Mouse (Mus musculus): Measurements from ENCODE around the gene Sypl. TPM values are rescaled to one million over a fixed set of nuclear protein-coding genes. Genes with fewer than 3 reads are reported as not detected.

The Sypl gene
- total and polyA plus RNA-seq, 3 experiments: 13.3 to 110 (median 52.8) TPM

GRCm38 (mm10) chr12:32986284-32986683, 32.6 kb downstream of the Sypl start:
- no peak for TF ChIP-seq ZNF384 (IDR thresholded peaks at IDR 0.05; ENCODE audit: low read depth, low read length)
- TF ChIP-seq MEF2A (IDR thresholded peaks at IDR 0.05; ENCODE audit: extremely low read depth, insufficient replicate concordance, low read depth, low read length, poor library complexity, severe bottlenecking): no peak
- no peak for TF ChIP-seq TBP (IDR thresholded peaks at IDR 0.05; ENCODE audit: low read depth, low read length)
- TF ChIP-seq KAT2A (conservative IDR thresholded peaks at IDR 0.05; ENCODE audit: low read depth, low read length): no peak
- TF ChIP-seq GATA1 (IDR thresholded peaks at IDR 0.05; ENCODE audit: low read depth, low read length): no peak
- TF ChIP-seq EP300 (IDR thresholded peaks at IDR 0.05; ENCODE audit: low read depth in 1 of 2, low read length in 2 of 2): no peak
- no peak for TF ChIP-seq CTCF (IDR thresholded peaks at IDR 0.05 in 2 of 3, conservative IDR thresholded peaks at IDR 0.05 in 1 of 3; ENCODE audit: control insufficient read depth in 1 of 3, insufficient read depth in 1 of 3, low read depth in 2 of 3, low read length in 3 of 3, poor library complexity in 1 of 3, severe bottlenecking in 1 of 3)
- TF ChIP-seq CHD2 (IDR thresholded peaks at IDR 0.05; ENCODE audit: low read length): no peak
- no peak for TF ChIP-seq MAX (IDR thresholded peaks at IDR 0.05; ENCODE audit: low read length)
- TF ChIP-seq HCFC1 (IDR thresholded peaks at IDR 0.05; ENCODE audit: low read depth, low read length): no peak
- TF ChIP-seq MAZ (IDR thresholded peaks at IDR 0.05; ENCODE audit: low read depth, low read length): no peak
- no peak for TF ChIP-seq ETS1 (IDR thresholded peaks at IDR 0.05; ENCODE audit: low read depth, low read length)
- no peak for TF ChIP-seq CHD1 (IDR thresholded peaks at IDR 0.05; ENCODE audit: low read depth, low read length)
- no peak for TF ChIP-seq USF1 (IDR thresholded peaks at IDR 0.05; ENCODE audit: low read depth, low read length)
- no peak for TF ChIP-seq UBTF (IDR thresholded peaks at IDR 0.05; ENCODE audit: borderline replicate concordance, insufficient read depth, low read depth, low read length)
- no peak for TF ChIP-seq JUND (IDR thresholded peaks at IDR 0.05; ENCODE audit: low read depth, low read length)
- TF ChIP-seq MXI1 (IDR thresholded peaks at IDR 0.05; ENCODE audit: low read depth, low read length): no peak
- no peak for TF ChIP-seq SMC3 (IDR thresholded peaks at IDR 0.05; ENCODE audit: low read depth, low read length)
- TF ChIP-seq ZKSCAN1 (IDR thresholded peaks at IDR 0.05; ENCODE audit: low read depth, low read length): no peak
- TF ChIP-seq NRF1 (IDR thresholded peaks at IDR 0.05; ENCODE audit: insufficient read depth, low read depth, low read length, poor library complexity, severe bottlenecking): no peak
- no peaks in the 10 kb centered on the region for H3K4me1 ChIP-seq (ENCODE audit: control insufficient read depth in 1 of 2, insufficient read depth in 2 of 2, low read length in 2 of 2)
- no peak overlapping the region for H3K27ac ChIP-seq (ENCODE audit: control insufficient read depth, low read depth, low read length)
- no peaks in the 10 kb centered on the region for H3K79me2 ChIP-seq (ENCODE audit: control insufficient read depth, insufficient read depth, low read length, poor library complexity)
- H3K9ac ChIP-seq (ENCODE audit: control insufficient read depth, low read depth, low read length, poor library complexity, severe bottlenecking): no peak overlapping the region
- H3K36me3 ChIP-seq (ENCODE audit: control insufficient read depth in 1 of 2, insufficient read depth in 2 of 2, low read length in 2 of 2): no peaks in the 10 kb centered on the region
- DNase-seq (ENCODE audit: low read depth, low spot score): no peak
- no peaks in the 10 kb centered on the region for H3K9me3 ChIP-seq (replicated peaks; ENCODE audit: insufficient read depth, low read length)
- H3K27me3 ChIP-seq (ENCODE audit: control insufficient read depth in 1 of 2, insufficient read depth in 2 of 2, low read length in 2 of 2): peaks cover 0 to 2% of the 10 kb centered on the region in 2 experiments; a peak in 2 of 4 replicates
- no peak overlapping the region for H3K4me3 ChIP-seq (ENCODE audit: control insufficient read depth in 1 of 2, insufficient read depth in 1 of 2, low read depth in 2 of 2, low read length in 2 of 2)

GRCm38 (mm10) chr12:32989731-32990130, 36.0 kb downstream of the Sypl start:
- Histone ChIP-seq H3K9ac (ENCODE audit: control insufficient read depth, low read depth, low read length, poor library complexity, severe bottlenecking) (no peak overlapping the region), H3K79me2 (ENCODE audit: control insufficient read depth, insufficient read depth, low read length, poor library complexity) (no peaks in the 10 kb centered on the region), H3K4me3 (ENCODE audit: control insufficient read depth in 1 of 2, insufficient read depth in 1 of 2, low read depth in 2 of 2, low read length in 2 of 2) (no peak overlapping the region), H3K27me3 (ENCODE audit: control insufficient read depth in 1 of 2, insufficient read depth in 2 of 2, low read length in 2 of 2) (peaks cover 0 to 2% of the 10 kb centered on the region in 2 experiments; a peak in 3 of 4 replicates), H3K9me3 (replicated peaks; ENCODE audit: insufficient read depth, low read length) (no peaks in the 10 kb centered on the region), H3K4me1 (ENCODE audit: control insufficient read depth in 1 of 2, insufficient read depth in 2 of 2, low read length in 2 of 2) (no peaks in the 10 kb centered on the region), H3K27ac (ENCODE audit: control insufficient read depth, low read depth, low read length) (no peak overlapping the region), H3K36me3 (ENCODE audit: control insufficient read depth in 1 of 2, insufficient read depth in 2 of 2, low read length in 2 of 2) (no peaks in the 10 kb centered on the region)
- DNase-seq (ENCODE audit: low read depth, low spot score): no peak
- no peak for TF ChIP-seq CHD2 (IDR thresholded peaks at IDR 0.05; ENCODE audit: low read length)
- TF ChIP-seq UBTF (IDR thresholded peaks at IDR 0.05; ENCODE audit: borderline replicate concordance, insufficient read depth, low read depth, low read length): no peak
- no peak for TF ChIP-seq NRF1 (IDR thresholded peaks at IDR 0.05; ENCODE audit: insufficient read depth, low read depth, low read length, poor library complexity, severe bottlenecking)
- no peak for TF ChIP-seq MEF2A (IDR thresholded peaks at IDR 0.05; ENCODE audit: extremely low read depth, insufficient replicate concordance, low read depth, low read length, poor library complexity, severe bottlenecking)
- TF ChIP-seq POLR2AphosphoS5 (IDR thresholded peaks at IDR 0.05; ENCODE audit: borderline replicate concordance, low read depth, low read length): no peak
- TF ChIP-seq KAT2A (conservative IDR thresholded peaks at IDR 0.05; ENCODE audit: low read depth, low read length): no peak
- TF ChIP-seq GABPA (IDR thresholded peaks at IDR 0.05; ENCODE audit: low read depth, low read length): no peak
- TF ChIP-seq MAFK (IDR thresholded peaks at IDR 0.05; ENCODE audit: borderline replicate concordance, low read depth, low read length): no peak
- TF ChIP-seq ZNF384 (IDR thresholded peaks at IDR 0.05; ENCODE audit: low read depth, low read length): no peak
- TF ChIP-seq TCF12 (IDR thresholded peaks at IDR 0.05; ENCODE audit: low read depth, low read length): no peak
- no peak for TF ChIP-seq MAX (IDR thresholded peaks at IDR 0.05; ENCODE audit: low read length)
- no peak for TF ChIP-seq TBP (IDR thresholded peaks at IDR 0.05; ENCODE audit: low read depth, low read length)
- TF ChIP-seq POLR2AphosphoS2 (IDR thresholded peaks at IDR 0.05; ENCODE audit: low read length): no peak
- TF ChIP-seq RCOR1 (IDR thresholded peaks at IDR 0.05; ENCODE audit: low read depth, low read length): no peak
- no peak for TF ChIP-seq E2F4 (IDR thresholded peaks at IDR 0.05; ENCODE audit: borderline replicate concordance, low read depth, low read length)
- no peak for TF ChIP-seq JUND (IDR thresholded peaks at IDR 0.05; ENCODE audit: low read depth, low read length)
- TF ChIP-seq POLR2A (IDR thresholded peaks at IDR 0.05; ENCODE audit: control insufficient read depth in 1 of 2, insufficient read depth in 1 of 2, low read depth in 1 of 2, low read length in 2 of 2, poor library complexity in 1 of 2): no peak
- no peak for TF ChIP-seq EP300 (IDR thresholded peaks at IDR 0.05; ENCODE audit: low read depth in 1 of 2, low read length in 2 of 2)
- no peak for TF ChIP-seq MXI1 (IDR thresholded peaks at IDR 0.05; ENCODE audit: low read depth, low read length)
- no peak for TF ChIP-seq ELF1 (IDR thresholded peaks at IDR 0.05; ENCODE audit: low read depth, low read length)
